Mouse (Mus musculus): ENCODE results near the gene Yif1a. TPM values are rescaled to one million over a fixed set of nuclear protein-coding genes. Genes with fewer than 3 reads are reported as not detected.

Gene Yif1a
- polyA plus RNA-seq, 1 experiment from 2014 or later: 111 TPM

DNA sequence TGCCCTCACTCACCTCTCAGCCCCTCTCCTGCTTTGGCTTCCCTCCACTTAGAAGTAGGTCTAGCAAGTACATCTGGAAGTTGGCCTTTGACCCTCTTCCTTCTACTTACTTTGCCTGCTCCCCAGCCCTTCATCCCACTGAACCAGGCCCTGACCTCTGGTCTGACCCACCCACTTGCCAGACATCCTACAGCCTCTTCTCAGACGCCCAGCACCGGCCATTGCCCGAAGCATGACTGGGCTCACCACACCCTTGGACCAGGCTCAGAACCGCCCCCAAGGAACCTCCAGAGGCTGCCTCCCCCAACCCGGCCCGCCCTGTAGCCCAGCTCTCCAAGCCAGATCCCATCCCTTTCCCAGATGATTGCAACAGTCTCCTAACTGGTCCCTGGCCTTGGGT, 25.9 kb upstream of the Yif1a start:
- H3K4me2 ChIP-seq (replicated peaks): no peak overlapping the region
- no peak overlapping the region for H3K4me3 ChIP-seq (replicated peaks)
- WGBS: 55% methylated on average over 6 of the region's 6 CpGs
- H3K9me3 ChIP-seq (replicated peaks): no peaks in the 10 kb centered on the region
- H3K27me3 ChIP-seq: no peaks in the 10 kb centered on the region
- H3K27ac ChIP-seq (replicated peaks): no peak overlapping the region
- ATAC-seq (ENCODE audit: insufficient number of reproducible peaks, low FRiP score, low TSS enrichment, low read depth): no peak
- H3K9ac ChIP-seq: no peak overlapping the region
- H3K4me1 ChIP-seq: peaks cover 63% of the 10 kb centered on the region
- no peaks in the 10 kb centered on the region for H3K36me3 ChIP-seq

DNA sequence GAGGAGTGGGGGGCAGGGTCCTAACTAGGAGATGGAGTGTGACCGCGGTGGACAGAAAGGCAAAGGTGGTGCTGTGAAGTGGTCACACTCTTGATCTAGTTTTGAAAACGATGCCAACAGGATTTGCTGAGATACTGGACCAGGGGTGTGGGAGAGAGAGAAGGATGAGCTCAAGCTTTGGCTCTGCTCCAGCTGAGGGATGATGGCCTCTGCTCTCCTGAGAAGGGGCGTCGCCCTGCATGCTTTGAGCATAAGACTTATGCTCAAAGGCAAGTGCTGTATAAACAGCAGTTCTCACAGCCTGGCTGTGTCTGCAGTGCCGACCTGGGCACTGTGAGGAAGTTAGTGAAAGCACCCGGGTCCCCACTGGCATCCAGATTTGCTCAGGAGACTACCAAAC, 23.2 kb upstream of the Yif1a start:
- no peak overlapping the region for H3K9ac ChIP-seq
- peaks cover 73% of the 10 kb centered on the region for H3K4me1 ChIP-seq
- no peak overlapping the region for H3K4me2 ChIP-seq (replicated peaks)
- no peak for ATAC-seq (ENCODE audit: insufficient number of reproducible peaks, low FRiP score, low TSS enrichment, low read depth)
- no peaks in the 10 kb centered on the region for H3K9me3 ChIP-seq (replicated peaks)
- H3K36me3 ChIP-seq: no peaks in the 10 kb centered on the region
- 55% methylated on average over 7 of the region's 7 CpGs for WGBS
- peaks cover 6% of the 10 kb centered on the region for H3K27me3 ChIP-seq
- no peak overlapping the region for H3K4me3 ChIP-seq (replicated peaks)
- 0 out of 2 replicates have a peak overlapping the region, but pooled peaks have one; percentile 17 for H3K27ac ChIP-seq (replicated peaks)

DNA sequence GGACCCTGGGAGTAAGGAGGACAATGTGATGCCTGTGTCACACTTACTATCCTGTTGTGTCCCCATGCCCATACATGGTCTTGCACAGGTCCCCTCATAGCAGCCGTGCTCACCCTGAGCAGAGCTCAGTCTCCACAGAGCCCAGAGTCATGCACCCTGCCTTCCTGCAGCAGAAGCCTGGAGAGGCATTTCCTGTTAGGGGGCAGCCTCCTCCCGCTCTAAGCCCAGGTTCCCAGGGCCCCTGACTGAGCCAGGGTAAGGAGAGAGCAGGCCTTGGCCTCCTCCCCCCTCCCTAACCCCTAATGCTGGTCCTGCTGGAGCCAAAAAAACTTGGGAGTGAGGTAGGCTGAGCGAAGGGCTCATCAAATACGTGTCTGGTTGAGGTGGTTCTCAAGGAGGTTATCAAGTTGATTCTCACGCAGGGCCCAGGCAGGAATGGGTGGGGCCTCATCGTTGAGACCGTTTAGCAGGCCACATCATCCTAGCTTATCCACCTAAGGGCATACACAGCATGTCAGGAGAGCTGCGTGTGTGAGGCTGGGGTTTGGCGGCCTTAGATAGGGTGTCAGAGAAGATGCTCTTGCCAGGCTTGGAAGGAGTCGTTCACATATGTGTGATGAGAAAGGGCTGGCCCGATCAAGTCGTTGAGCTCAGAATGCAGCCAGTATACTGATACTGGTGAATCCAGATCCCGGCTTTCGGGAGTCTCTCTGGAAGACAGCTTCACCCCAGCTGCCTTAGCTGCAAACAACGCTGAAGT, 21.1 kb upstream of the Yif1a start:
- ATAC-seq (ENCODE audit: insufficient number of reproducible peaks, low FRiP score, low TSS enrichment, low read depth): no peak
- WGBS: 5% methylated on average over 15 of the region's 15 CpGs
- Histone ChIP-seq H3K4me3 (replicated peaks) (peak overlapping the region; percentile 70), H3K9me3 (replicated peaks) (no peaks in the 10 kb centered on the region), H3K4me1 (peaks cover 75% of the 10 kb centered on the region), H3K9ac (no peak overlapping the region), H3K27ac (replicated peaks) (peak overlapping the region; percentile 92), H3K4me2 (replicated peaks) (peak overlapping the region; percentile 82), H3K36me3 (no peaks in the 10 kb centered on the region), H3K27me3 (peaks cover 6% of the 10 kb centered on the region)

DNA sequence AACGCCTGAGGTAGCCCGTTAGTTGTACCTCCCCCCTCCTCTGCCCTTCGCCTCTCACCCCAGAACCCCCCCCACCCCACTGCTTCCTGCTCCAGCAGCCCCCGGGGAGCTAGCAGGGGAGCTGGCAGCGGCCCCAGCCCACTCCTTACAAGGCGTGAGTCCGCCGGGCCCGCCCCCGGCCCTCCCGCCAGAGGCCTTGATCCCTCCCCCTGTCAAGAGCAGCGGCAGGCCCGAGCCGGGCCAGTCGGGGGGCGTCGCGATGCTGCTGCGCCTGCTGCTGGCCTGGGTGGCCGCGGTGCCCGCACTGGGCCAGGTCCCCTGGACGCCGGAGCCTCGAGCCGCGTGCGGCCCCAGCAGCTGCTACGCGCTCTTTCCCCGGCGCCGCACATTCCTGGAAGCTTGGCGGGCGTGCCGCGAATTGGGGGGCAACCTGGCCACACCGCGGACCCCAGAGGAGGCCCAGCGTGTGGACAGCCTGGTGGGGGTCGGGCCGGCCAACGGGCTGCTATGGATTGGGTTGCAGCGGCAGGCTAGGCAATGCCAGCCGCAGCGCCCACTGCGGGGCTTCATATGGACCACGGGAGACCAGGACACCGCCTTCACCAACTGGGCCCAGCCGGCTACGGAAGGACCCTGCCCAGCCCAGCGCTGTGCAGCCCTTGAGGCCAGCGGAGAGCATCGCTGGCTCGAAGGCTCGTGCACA, 20.3 kb upstream of the Yif1a start, which contains the start of gene Cd248:
Gene Cd248, plus strand, starts transcription at position 212 of the 703 bp plus-strand sequence.
- H3K36me3 ChIP-seq: no peaks in the 10 kb centered on the region
- no peaks in the 10 kb centered on the region for H3K9me3 ChIP-seq (replicated peaks)
- WGBS: under 1% methylated on average over 40 of the region's 56 CpGs
- peak within 1 kb of the TSS; percentile 70 for H3K4me3 ChIP-seq (replicated peaks)
- peak within 1 kb of the TSS; percentile 92 for H3K27ac ChIP-seq (replicated peaks)
- H3K9ac ChIP-seq: peak within 1 kb of the TSS; percentile 88
- H3K4me1 ChIP-seq: peaks cover 74% of the 10 kb centered on the region
- H3K4me2 ChIP-seq (replicated peaks): peak within 1 kb of the TSS; percentile 82
- peak; percentile 78 for ATAC-seq (ENCODE audit: insufficient number of reproducible peaks, low FRiP score, low TSS enrichment, low read depth)
- peaks cover 6% of the 10 kb centered on the region for H3K27me3 ChIP-seq

- ATAC-seq (ENCODE audit: insufficient number of reproducible peaks, low FRiP score, low TSS enrichment, low read depth): no peak
- Histone ChIP-seq H3K9ac (peak overlapping the region; percentile 88), H3K27ac (replicated peaks) (peak overlapping the region; percentile 92), H3K4me1 (peaks cover 75% of the 10 kb centered on the region), H3K4me3 (replicated peaks) (peak overlapping the region; percentile 70), H3K36me3 (no peaks in the 10 kb centered on the region), H3K27me3 (peaks cover 6% of the 10 kb centered on the region), H3K9me3 (replicated peaks) (no peaks in the 10 kb centered on the region), H3K4me2 (replicated peaks) (peak overlapping the region; percentile 82)
- WGBS: 25% methylated on average over 21 of the region's 21 CpGs
Measured at GRCm38 (mm10) chr19:5068570-5069234, 19.6 kb upstream of the Yif1a start.

DNA sequence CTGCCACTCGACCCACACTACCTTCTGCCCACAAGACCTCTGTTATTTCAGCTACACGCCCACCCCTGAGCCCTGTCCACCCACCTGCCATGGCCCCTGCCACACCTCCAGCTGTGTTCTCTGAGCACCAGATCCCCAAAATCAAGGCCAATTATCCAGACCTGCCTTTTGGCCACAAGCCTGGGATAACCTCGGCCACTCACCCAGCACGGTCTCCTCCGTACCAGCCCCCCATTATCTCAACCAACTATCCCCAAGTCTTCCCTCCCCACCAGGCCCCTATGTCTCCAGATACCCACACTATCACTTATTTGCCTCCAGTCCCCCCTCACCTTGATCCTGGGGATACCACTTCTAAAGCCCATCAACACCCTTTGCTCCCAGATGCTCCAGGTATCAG, 18.9 kb upstream of the Yif1a start:
- Histone ChIP-seq H3K9me3 (replicated peaks) (no peaks in the 10 kb centered on the region), H3K4me1 (peaks cover 74% of the 10 kb centered on the region), H3K27me3 (peaks cover 6% of the 10 kb centered on the region), H3K4me2 (replicated peaks) (peak overlapping the region; percentile 82), H3K4me3 (replicated peaks) (peak overlapping the region; percentile 70), H3K9ac (peak overlapping the region; percentile 88), H3K36me3 (no peaks in the 10 kb centered on the region), H3K27ac (replicated peaks) (peak overlapping the region; percentile 98)
- ATAC-seq (ENCODE audit: insufficient number of reproducible peaks, low FRiP score, low TSS enrichment, low read depth): no peak
- 73% methylated on average over 5 of the region's 5 CpGs for WGBS

DNA sequence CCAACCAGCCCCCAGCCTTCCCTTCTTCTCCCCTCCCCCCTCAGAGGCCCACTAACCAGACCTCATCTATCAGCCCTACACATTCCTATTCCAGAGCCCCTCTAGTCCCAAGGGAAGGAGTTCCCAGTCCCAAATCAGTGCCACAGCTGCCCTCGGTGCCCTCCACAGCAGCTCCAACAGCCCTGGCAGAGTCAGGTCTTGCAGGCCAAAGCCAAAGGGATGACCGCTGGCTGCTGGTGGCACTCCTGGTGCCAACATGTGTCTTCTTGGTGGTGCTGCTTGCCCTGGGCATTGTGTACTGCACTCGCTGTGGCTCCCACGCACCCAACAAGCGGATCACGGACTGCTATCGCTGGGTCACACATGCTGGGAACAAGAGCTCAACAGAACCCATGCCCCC, 18.4 kb upstream of the Yif1a start:
- 77% methylated on average over 7 of the region's 7 CpGs for WGBS
- peak overlapping the region; percentile 7; the same call in 1 of the 2 replicates for H3K9ac ChIP-seq

GRCm38 (mm10) chr19:5071077-5071476, 17.3 kb upstream of the Yif1a start:
- Histone ChIP-seq H3K4me3 (replicated peaks) (peak overlapping the region; percentile 70), H3K27ac (replicated peaks) (peak overlapping the region; percentile 98), H3K36me3 (no peaks in the 10 kb centered on the region), H3K4me2 (replicated peaks) (peak overlapping the region; percentile 82), H3K9me3 (replicated peaks) (no peaks in the 10 kb centered on the region), H3K27me3 (peaks cover 6% of the 10 kb centered on the region), H3K4me1 (peaks cover 62% of the 10 kb centered on the region), H3K9ac (peak overlapping the region; percentile 22; the same call in 1 of the 2 replicates)
- WGBS: 11% methylated on average over 11 of the region's 11 CpGs
- no peak for ATAC-seq (ENCODE audit: insufficient number of reproducible peaks, low FRiP score, low TSS enrichment, low read depth)

More for the DNA sequence above, 18.4 kb upstream of the Yif1a start:
- Histone ChIP-seq H3K4me3 (replicated peaks) (peak overlapping the region; percentile 70), H3K4me2 (replicated peaks) (peak overlapping the region; percentile 82), H3K9me3 (replicated peaks) (no peaks in the 10 kb centered on the region), H3K27ac (replicated peaks) (peak overlapping the region; percentile 98), H3K36me3 (no peaks in the 10 kb centered on the region), H3K27me3 (peaks cover 6% of the 10 kb centered on the region), H3K4me1 (peaks cover 69% of the 10 kb centered on the region)
- no peak for ATAC-seq (ENCODE audit: insufficient number of reproducible peaks, low FRiP score, low TSS enrichment, low read depth)

- 1% methylated on average over 40 of the region's 40 CpGs for WGBS
- Histone ChIP-seq H3K36me3 (no peaks in the 10 kb centered on the region), H3K4me2 (replicated peaks) (peak overlapping the region; percentile 82), H3K27me3 (peaks cover 6% of the 10 kb centered on the region), H3K4me1 (peaks cover 60% of the 10 kb centered on the region), H3K27ac (replicated peaks) (peak overlapping the region; percentile 98), H3K9ac (peak overlapping the region; percentile 31), H3K4me3 (replicated peaks) (peak overlapping the region; percentile 70), H3K9me3 (replicated peaks) (no peaks in the 10 kb centered on the region)
- ATAC-seq (ENCODE audit: insufficient number of reproducible peaks, low FRiP score, low TSS enrichment, low read depth): peak; percentile 90
Measured at GRCm38 (mm10) chr19:5071545-5072369, 16.6 kb upstream of the Yif1a start.

- 0 out of 2 replicates have a peak, but pooled peaks have one; percentile 1 for ATAC-seq (ENCODE audit: insufficient number of reproducible peaks, low FRiP score, low TSS enrichment, low read depth)
- Histone ChIP-seq H3K4me2 (replicated peaks) (peak overlapping the region; percentile 82), H3K4me3 (replicated peaks) (peak overlapping the region; percentile 70), H3K27ac (replicated peaks) (peak overlapping the region; percentile 98), H3K9me3 (replicated peaks) (no peaks in the 10 kb centered on the region), H3K27me3 (peaks cover 6% of the 10 kb centered on the region), H3K36me3 (no peaks in the 10 kb centered on the region), H3K9ac (peak overlapping the region; percentile 31), H3K4me1 (peaks cover 53% of the 10 kb centered on the region)
- 2% methylated on average over 20 of the region's 20 CpGs for WGBS
Measured at GRCm38 (mm10) chr19:5072389-5073019, 15.8 kb upstream of the Yif1a start.

All from embryonic facial prominence, embryonic 15.5 days (tissue).